Mouse (Mus musculus) embryonic fibroblast, embryonic 13.5 days (primary cell): ENCODE measurements at regions not wholly inside any gene's neighbourhood (a gene's known extent, or its start where the extent isn't known, plus 50 kb on each side); places are given as distances from the start of the nearest gene placed in this dataset.

Source experiments
- CTCF ChIP-seq: IDR thresholded peaks from 2 replicates; pipeline ENCODE4 v1.5.1; 2011; ENCODE audit warnings: mild to moderate bottlenecking, control low read depth, low read length, moderate library complexity, borderline replicate concordance; ENCODE audit not compliant: insufficient read depth
- POLR2A ChIP-seq: IDR thresholded peaks from 2 replicates; pipeline ENCODE4 v1.6.1; 2011; ENCODE audit warnings: low read depth, mild to moderate bottlenecking, control low read depth, low read length, moderate library complexity

DNA sequence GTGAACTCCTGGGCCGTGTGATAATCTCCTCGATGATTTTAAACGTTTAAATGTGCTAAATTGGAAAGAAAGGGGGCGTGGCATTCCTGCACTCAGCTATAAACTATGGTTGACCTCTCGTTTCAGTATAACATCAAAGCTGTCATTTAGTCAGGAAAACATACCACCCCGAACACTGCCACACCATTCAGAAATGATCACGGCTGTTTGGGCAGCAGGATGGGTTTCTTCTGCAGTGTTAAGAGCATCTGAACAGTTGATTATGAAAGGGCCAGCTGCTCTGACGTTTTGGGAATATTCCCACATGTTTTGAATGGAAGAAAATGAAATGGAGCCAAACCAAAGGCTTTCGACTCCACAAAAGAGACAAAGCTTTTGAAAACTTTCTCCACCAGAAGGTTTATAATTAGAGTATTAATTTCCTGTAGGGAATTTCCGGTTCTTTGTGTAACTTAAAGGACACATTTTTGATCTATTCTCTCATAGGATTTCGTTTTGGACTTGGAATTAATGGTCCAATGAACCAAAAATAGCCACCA, 85.5 kb upstream of the Arhgap24 start:
- TF ChIP-seq CTCF (no peak), POLR2A (no peak)
